Mouse (Mus musculus): ENCODE data around the gene Slc46a1.

Slc46a1 gene

GRCm38 (mm10) chr11:78500623-78501202 lies 35.2 kb downstream of the Slc46a1 start:
- no peak for DNase-seq (ENCODE audit: extremely low spot score, low read depth, low spot score)

DNA sequence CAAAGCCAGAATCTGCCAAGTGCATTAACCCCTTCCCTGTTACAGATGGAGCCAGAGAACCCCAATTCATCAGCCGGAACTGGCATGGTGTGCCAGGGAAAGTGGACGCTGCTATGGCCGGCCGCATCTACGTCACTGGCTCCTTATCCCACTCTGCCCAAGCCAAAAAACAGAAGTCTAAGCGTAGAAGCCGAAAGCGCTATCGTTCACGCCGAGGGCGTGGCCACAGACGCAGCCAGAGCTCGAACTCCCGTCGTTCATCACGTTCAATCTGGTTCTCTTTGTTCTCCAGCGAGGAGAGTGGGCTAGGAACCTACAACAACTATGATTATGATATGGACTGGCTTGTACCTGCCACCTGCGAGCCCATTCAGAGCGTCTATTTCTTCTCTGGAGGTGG lies 36.0 kb downstream of the Slc46a1 start:
- DNase-seq (ENCODE audit: extremely low spot score, low read depth, low spot score) = no peak

DNA sequence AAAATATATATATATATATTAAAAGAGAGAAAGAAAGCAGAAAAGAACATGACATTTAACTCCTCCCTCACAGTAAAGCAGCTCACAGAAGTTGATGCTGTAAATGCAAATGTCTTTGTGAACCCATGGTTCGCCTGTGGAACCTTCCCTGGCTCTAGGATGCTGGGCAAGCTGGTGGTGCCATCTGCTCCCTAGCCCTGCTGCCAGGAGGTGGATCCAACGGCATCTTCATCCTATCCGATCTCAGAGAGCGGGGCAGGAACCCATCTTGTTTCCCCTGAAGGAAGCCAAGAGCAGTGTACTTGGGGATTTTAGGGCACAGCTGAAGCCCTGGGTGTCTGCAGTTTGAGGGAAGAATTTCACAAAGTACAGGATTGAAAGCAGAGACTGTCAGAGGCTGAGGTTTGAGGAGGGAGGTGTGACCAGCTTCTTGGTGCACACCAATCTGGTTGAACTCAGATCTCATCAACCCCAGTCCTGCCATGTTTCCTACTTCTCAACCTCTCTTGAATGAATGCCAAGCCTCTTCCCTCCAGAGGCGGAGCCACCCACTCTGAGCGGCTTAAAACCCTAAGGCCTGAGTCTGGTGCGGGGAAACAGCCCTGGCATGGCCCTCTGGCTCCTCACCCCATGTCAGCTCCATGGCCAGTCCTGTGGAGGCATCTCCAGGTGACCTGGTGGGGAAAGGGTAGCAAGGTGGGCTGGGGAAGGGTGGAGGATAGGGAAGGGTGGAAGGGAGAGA lies 37.6 kb downstream of the Slc46a1 start, which contains the start of gene Sebox:
Sebox (plus strand) TSS at position 539 of the 742 bp plus-strand sequence.
- DNase-seq (ENCODE audit: extremely low spot score, low read depth, low spot score) = no peak

DNA sequence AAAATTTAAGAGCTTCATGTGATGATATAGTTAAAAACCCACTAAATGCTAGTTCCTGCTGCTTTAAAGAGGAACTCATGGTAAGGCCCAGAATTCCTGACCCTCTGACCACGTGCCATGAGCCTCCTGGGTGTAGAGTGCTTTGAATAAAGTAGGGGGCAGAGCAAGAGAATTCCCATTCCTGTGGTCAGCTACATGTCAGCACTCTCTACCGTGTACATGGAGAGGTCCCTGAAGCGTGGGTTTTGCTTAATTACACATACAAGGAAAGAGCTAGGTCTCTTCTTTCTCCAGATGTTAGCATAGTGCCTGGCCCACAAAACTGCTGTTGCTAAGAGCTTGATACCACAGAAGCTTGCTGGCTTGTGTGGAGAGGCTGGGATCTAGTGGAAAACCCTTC lies 39.9 kb downstream of the Slc46a1 start:
- DNase-seq (ENCODE audit: extremely low spot score, low read depth, low spot score) = no peak

GRCm38 (mm10) chr11:78509148-78509547 lies 43.7 kb downstream of the Slc46a1 start:
- no peak for DNase-seq (ENCODE audit: extremely low spot score, low read depth, low spot score)

DNA sequence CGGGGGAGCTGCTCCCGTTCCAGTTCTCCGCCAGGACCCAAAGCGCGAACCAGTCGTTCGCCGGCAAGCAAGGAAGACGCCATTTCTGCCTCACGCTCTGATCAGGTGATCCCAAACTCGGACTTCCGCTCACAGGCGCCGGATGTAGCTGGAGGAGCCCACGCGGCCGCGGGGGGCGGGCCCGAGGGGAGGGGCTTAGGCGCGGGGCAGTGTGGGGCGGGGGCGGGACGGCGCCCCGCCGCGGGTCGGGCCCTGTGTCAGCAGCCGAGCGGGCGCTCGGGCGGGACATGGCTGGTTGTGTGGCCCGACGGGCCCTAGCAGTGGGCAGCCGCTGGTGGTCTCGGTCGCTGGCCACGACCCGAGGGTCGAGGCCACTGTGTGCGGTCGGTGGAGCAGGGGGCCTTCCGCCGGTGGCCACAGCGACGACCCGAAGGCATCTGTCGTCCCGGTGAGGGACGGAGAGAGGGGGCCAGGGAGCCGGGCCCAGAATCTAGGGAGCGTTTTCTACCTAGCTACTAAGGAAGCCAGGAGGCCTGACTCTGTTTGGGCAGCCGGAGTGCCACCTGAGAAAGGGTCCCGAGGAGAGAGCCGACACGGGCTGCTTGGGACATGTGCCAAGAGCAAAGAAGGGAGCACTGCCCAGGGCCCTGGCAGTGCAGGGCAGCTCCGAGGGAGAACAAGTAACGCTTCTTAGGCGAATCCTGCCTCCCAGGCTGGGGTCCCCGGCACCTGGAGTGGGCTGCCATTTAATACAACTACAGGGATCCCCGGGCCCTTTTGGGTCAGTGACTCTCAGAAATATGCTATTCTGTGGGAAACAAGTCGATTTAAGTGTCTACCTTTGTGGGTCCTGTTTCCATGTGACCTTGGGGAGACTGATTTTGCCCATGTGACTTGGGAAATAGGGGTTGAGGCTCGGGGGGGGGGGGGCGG lies 46.8 kb downstream of the Slc46a1 start, which contains the start of the genes Tmem199 and Poldip2:
Tmem199 (minus strand) TSS at position 148 of the 933 bp plus-strand sequence.
Poldip2 (plus strand) TSS at position 169 of the 933 bp plus-strand sequence.
- DNase-seq (ENCODE audit: extremely low spot score, low read depth, low spot score) = peak; percentile 62

DNA sequence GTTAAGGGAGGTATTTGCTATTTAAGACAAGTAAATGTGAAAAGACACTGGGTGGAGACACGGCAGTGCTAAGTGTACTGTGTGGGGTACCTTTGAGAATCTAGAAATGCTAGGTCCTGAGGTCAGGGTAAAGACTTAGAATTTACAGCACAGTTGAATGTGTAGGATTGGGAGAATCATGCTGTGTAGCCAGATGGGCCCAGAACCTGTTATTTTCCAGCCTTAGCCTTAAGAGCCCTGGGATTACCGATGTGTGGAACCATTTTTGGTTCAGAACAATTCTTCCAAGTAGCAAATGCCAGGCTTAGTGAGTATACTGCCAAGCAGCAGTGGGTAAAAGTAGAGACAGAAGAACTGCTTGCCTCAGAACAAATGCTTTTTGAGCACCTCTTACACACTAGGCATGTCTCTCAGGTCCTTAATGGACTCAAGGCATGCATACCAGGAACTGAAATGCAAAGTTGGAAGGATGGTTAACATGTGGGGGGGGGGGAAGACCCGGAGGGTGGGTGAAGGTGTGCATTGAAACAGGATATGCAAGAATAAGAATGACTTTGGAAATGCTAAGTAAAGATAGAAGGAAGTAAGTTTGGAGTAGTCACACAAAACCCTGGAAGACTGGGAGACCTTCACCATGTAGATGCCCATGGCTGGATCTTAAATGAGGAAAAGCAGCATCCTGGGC lies 47.8 kb downstream of the Slc46a1 start:
- DNase-seq (ENCODE audit: extremely low spot score, low read depth, low spot score) = no peak

DNA sequence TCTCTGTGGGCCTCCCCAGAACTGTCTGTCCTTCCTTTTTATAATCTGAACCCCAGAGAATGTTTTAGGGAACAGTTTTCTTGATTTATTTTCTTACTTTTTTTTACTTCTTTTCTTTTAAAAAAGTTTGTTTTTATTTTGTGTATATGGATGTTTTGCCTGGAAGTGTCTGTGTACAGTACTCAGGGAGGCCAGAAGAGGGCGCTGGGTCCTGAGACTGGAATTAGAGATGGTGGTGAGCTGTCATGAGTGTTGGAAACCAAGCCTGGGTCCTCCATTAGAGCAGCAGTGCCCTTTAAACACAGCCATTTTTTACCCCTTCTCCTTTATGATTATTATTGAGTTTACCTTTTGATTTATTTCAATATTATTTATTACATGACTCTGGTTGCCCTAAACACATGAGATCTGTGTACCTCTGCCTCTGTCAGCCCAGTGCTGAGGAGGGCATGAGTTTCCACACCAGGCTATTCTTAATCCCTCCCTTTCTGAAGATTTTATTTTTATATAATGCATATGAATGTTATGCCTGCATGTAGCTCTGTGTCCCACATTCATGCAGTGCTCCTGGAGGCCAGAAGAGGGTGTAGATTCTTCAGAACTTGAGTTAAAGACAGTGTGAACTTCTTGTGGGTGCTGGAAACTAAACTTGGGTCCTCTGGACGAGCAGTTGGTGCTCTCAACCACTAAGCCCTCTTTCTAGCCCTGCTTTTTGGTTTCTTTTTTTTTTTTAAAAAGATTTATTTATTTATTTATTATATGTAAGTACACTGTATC lies 50.2 kb downstream of the Slc46a1 start:
- no peak for DNase-seq (ENCODE audit: extremely low spot score, low read depth, low spot score)

DNA sequence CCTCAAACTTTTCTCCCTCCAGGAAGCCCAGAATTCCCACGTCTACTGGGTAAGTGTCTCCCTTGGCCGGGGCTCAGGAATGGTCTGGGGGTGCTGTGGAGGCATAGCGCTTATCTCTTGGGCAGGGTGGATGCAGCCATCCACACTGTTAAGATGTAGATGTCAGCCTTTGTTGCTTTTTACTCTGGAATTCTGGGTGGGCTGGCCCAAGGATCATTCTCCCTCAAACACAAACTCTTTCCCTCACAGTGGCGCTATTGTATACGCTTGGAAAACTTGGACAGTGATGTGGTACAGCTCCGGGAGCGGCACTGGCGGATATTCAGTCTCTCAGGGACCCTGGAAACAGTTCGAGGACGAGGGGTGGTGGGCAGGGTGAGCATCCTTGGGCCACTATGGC lies 53.4 kb downstream of the Slc46a1 start:
- DNase-seq (ENCODE audit: extremely low spot score, low read depth, low spot score) = no peak
